Mouse (Mus musculus): ENCODE results near the gene Ttll5. TPM values are rescaled to one million over a fixed set of nuclear protein-coding genes. Genes with fewer than 3 reads are reported as not detected.

Gene Ttll5
- polyA plus RNA-seq, 1 experiment from 2014 or later, result 15.5 TPM

DNA sequence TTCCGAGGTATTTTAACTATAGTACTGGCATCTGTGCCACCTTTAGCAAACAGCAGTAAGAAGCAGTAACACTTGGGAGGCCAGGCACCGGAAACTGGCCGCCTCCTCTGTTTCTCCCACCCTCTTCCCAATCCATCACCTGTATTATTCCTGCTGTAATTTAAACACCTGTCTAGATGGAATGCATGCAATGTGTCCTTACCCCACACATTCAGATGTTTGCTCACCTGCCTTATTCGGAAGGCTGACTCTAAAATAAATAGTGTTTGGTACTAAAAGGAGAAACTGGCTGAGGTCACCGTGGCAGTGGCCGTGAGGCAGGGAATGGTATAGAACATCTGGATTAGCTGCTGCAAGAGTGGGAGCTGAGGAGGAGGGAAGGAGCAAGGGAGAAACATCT is 125.9 kb downstream of the Ttll5 start:
- Histone ChIP-seq H3K4me1 (ENCODE audit: control insufficient read depth, insufficient read depth, low read length) (peaks cover under 1% of the 10 kb centered on the region; the same call in 1 of the 2 replicates), H3K9me3 (replicated peaks; ENCODE audit: control insufficient read depth, low read length) (peaks cover 3% of the 10 kb centered on the region; the same call in 1 of the 2 replicates), H3K27me3 (ENCODE audit: control insufficient read depth, insufficient read depth, low read length) (no peaks in the 10 kb centered on the region), H3K4me2 (ENCODE audit: low read depth, low read length) (no peak overlapping the region), H3K27ac (ENCODE audit: low read length) (no peak overlapping the region), H3K36me3 (ENCODE audit: control insufficient read depth, insufficient read depth) (peaks cover 11% of the 10 kb centered on the region), H3K9ac (ENCODE audit: low read length) (no peak overlapping the region), H3K4me3 (ENCODE audit: low read length) (no peak overlapping the region)
- ATAC-seq (replicated peaks; ENCODE audit: extremely low read depth, insufficient read depth, low FRiP score), result no peak
- 81% methylated on average over 6 of the region's 6 CpGs for whole genome bisulfite sequencing

DNA sequence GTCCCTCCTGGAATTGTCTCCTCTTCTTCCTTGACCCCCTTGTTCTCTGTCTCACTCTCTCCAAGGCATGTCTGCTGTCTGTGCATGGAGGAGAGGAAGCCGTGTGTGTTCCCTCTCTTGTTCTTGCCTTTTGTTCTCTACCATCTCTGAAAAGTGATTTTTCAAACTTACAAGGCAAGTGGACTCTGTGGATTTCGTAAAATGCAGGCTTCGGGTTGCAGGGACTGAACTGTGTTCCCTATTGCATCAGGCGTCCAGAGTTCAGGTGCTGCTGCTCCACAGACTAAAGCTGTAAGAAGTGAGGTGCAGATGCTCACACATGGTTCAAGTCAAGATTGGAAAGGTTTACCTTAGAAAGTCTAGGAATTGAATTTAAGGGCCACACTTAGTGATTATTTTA is 126.6 kb downstream of the Ttll5 start:
- H3K9ac ChIP-seq (ENCODE audit: low read length), result no peak overlapping the region
- H3K4me1 ChIP-seq (ENCODE audit: control insufficient read depth, insufficient read depth, low read length), result no peaks in the 10 kb centered on the region
- no peak overlapping the region for H3K4me2 ChIP-seq (ENCODE audit: low read depth, low read length)
- no peak overlapping the region for H3K27ac ChIP-seq (ENCODE audit: low read length)
- no peaks in the 10 kb centered on the region for H3K27me3 ChIP-seq (ENCODE audit: control insufficient read depth, insufficient read depth, low read length)
- H3K4me3 ChIP-seq (ENCODE audit: low read length), result no peak overlapping the region
- no peak for ATAC-seq (replicated peaks; ENCODE audit: extremely low read depth, insufficient read depth, low FRiP score)
- H3K36me3 ChIP-seq (ENCODE audit: control insufficient read depth, insufficient read depth), result peaks cover 11% of the 10 kb centered on the region
- peaks cover 3% of the 10 kb centered on the region; the same call in 1 of the 2 replicates for H3K9me3 ChIP-seq (replicated peaks; ENCODE audit: control insufficient read depth, low read length)
- WGBS, result 88% methylated on average over 4 of the region's 4 CpGs

DNA sequence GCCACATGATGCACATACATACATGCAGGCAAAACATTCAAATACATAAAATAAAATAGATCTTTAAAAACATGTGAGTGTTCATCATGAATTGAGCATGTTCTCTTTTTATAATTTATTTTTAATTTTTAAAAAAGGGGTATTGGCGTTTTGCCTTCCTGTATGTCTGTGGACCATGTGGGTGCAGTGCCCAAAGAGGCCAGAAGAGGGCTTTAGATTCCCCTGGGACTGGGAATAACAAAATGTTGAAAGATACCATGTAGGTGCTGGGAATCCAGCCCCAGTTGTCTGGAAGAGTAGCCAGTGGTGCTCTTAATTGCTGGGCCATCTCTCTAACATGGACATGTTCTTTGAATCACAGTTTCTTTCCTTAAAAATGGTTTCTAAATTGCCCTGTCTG is 127.4 kb downstream of the Ttll5 start:
- 91% methylated on average over 1 of the region's 1 CpGs for WGBS
- Histone ChIP-seq H3K27ac (ENCODE audit: low read length) (no peak overlapping the region), H3K9ac (ENCODE audit: low read length) (no peak overlapping the region), H3K4me3 (ENCODE audit: low read length) (no peak overlapping the region), H3K36me3 (ENCODE audit: control insufficient read depth, insufficient read depth) (peaks cover 11% of the 10 kb centered on the region), H3K4me1 (ENCODE audit: control insufficient read depth, insufficient read depth, low read length) (no peaks in the 10 kb centered on the region), H3K4me2 (ENCODE audit: low read depth, low read length) (no peak overlapping the region), H3K9me3 (replicated peaks; ENCODE audit: control insufficient read depth, low read length) (peaks cover 3% of the 10 kb centered on the region; the same call in 1 of the 2 replicates), H3K27me3 (ENCODE audit: control insufficient read depth, insufficient read depth, low read length) (no peaks in the 10 kb centered on the region)
- ATAC-seq (replicated peaks; ENCODE audit: extremely low read depth, insufficient read depth, low FRiP score), result no peak

DNA sequence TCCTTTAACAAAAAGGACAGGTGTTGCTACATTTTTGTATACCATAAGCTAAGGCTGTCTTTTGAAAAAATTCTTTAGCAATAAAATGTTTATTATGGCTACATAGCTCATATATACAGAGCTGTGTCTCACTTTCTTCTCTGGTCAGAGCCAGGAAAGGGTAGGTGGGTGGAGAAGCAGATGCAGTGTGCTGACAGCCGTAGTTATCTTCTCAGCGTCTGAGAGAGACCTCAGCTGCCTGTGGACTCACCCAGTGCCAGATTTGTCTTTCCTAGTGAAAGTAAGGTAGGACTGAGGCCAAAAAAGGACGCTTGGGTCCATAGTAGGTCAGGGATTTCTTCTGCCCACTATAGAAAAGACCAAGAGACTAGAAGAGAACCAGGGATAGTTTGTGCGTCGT is 127.9 kb downstream of the Ttll5 start:
- Histone ChIP-seq H3K36me3 (ENCODE audit: control insufficient read depth, insufficient read depth) (peaks cover 11% of the 10 kb centered on the region), H3K9me3 (replicated peaks; ENCODE audit: control insufficient read depth, low read length) (peaks cover 3% of the 10 kb centered on the region; the same call in 1 of the 2 replicates), H3K9ac (ENCODE audit: low read length) (no peak overlapping the region), H3K4me1 (ENCODE audit: control insufficient read depth, insufficient read depth, low read length) (no peaks in the 10 kb centered on the region), H3K4me3 (ENCODE audit: low read length) (no peak overlapping the region), H3K27ac (ENCODE audit: low read length) (no peak overlapping the region), H3K4me2 (ENCODE audit: low read depth, low read length) (no peak overlapping the region), H3K27me3 (ENCODE audit: control insufficient read depth, insufficient read depth, low read length) (no peaks in the 10 kb centered on the region)
- ATAC-seq (replicated peaks; ENCODE audit: extremely low read depth, insufficient read depth, low FRiP score), result no peak
- 81% methylated on average over 5 of the region's 5 CpGs for WGBS

DNA sequence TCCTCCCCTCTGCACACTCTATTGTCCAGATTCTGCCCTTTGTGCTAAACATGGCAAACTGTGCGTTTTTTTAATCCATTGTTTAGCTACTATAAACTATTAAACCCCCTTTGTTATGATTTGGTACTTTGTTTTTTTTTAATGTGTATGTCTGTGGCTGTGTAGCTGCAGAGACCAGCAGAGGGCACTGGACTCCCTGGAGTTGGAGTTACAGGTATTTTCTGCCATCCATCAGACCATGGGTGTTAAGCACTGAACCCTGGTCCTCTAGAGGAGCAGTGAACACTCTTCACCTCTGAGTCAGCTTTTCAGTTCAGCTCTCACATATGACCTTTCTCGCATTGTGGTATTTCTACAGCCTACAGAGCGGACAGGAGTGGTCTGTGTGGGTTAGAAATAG is 129.7 kb downstream of the Ttll5 start:
- WGBS, result 79% methylated on average over 3 of the region's 3 CpGs
- Histone ChIP-seq H3K27me3 (ENCODE audit: control insufficient read depth, insufficient read depth, low read length) (no peaks in the 10 kb centered on the region), H3K4me1 (ENCODE audit: control insufficient read depth, insufficient read depth, low read length) (peaks cover 8% of the 10 kb centered on the region; the same call in 1 of the 2 replicates), H3K36me3 (ENCODE audit: control insufficient read depth, insufficient read depth) (peaks cover 11% of the 10 kb centered on the region), H3K27ac (ENCODE audit: low read length) (no peak overlapping the region), H3K9me3 (replicated peaks; ENCODE audit: control insufficient read depth, low read length) (peaks cover 3% of the 10 kb centered on the region; the same call in 1 of the 2 replicates), H3K4me2 (ENCODE audit: low read depth, low read length) (no peak overlapping the region), H3K4me3 (ENCODE audit: low read length) (no peak overlapping the region), H3K9ac (ENCODE audit: low read length) (no peak overlapping the region)
- ATAC-seq (replicated peaks; ENCODE audit: extremely low read depth, insufficient read depth, low FRiP score), result no peak

DNA sequence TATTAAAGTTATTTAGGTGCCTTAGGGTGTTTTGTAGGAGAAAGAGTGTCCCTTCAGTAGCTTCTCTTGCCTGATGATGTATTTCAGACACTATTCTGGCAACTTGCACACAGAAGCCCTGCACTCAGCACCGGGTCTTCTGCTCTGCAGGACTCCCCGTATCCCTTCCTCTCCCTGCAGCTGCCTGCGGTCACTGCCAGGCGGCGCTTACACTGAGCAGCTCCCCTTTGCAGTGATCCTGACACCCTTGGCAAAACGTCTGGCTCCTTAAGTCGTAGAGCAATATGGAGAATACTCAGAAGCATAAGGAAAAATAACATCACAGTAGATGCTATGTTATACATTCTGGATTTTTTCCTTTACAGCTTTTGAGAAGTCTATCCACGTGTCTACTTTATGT is 130.6 kb downstream of the Ttll5 start:
- no peak for ATAC-seq (replicated peaks; ENCODE audit: extremely low read depth, insufficient read depth, low FRiP score)

DNA sequence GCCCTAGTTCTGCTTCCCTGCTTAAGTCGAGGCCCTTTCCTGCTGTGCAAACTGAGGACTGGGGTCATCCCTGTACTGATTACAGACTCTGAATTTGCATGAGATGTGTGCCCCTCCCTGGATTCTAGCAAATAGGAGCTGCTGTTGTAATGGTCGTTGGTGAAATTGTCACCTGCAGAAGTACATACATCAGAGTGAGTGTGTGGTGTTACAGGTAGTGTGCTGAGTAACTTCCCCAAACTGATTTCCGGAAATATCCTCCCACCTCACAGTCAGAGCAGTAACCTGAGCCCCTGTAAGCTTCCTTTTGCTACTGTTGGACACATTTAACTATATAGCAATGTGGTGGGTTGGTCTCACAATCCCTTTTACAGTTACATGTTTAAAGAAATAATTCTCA is 131.2 kb downstream of the Ttll5 start:
- no peak overlapping the region for H3K4me3 ChIP-seq (ENCODE audit: low read length)
- peaks cover 14% of the 10 kb centered on the region; the same call in 1 of the 2 replicates for H3K4me1 ChIP-seq (ENCODE audit: control insufficient read depth, insufficient read depth, low read length)
- no peak overlapping the region for H3K9ac ChIP-seq (ENCODE audit: low read length)
- no peak for ATAC-seq (replicated peaks; ENCODE audit: extremely low read depth, insufficient read depth, low FRiP score)
- H3K4me2 ChIP-seq (ENCODE audit: low read depth, low read length), result no peak overlapping the region
- no peaks in the 10 kb centered on the region for H3K27me3 ChIP-seq (ENCODE audit: control insufficient read depth, insufficient read depth, low read length)
- H3K36me3 ChIP-seq (ENCODE audit: control insufficient read depth, insufficient read depth), result peaks cover 11% of the 10 kb centered on the region
- H3K9me3 ChIP-seq (replicated peaks; ENCODE audit: control insufficient read depth, low read length), result peaks cover 3% of the 10 kb centered on the region; the same call in 1 of the 2 replicates
- WGBS, result 65% methylated on average over 3 of the region's 3 CpGs
- H3K27ac ChIP-seq (ENCODE audit: low read length), result no peak overlapping the region

More for the DNA sequence above, 130.6 kb downstream of the Ttll5 start:
- Histone ChIP-seq H3K27me3 (ENCODE audit: control insufficient read depth, insufficient read depth, low read length) (no peaks in the 10 kb centered on the region), H3K4me2 (ENCODE audit: low read depth, low read length) (no peak overlapping the region), H3K27ac (ENCODE audit: low read length) (no peak overlapping the region), H3K9me3 (replicated peaks; ENCODE audit: control insufficient read depth, low read length) (peaks cover 3% of the 10 kb centered on the region; the same call in 1 of the 2 replicates), H3K9ac (ENCODE audit: low read length) (no peak overlapping the region), H3K4me1 (ENCODE audit: control insufficient read depth, insufficient read depth, low read length) (peaks cover 11% of the 10 kb centered on the region; the same call in 1 of the 2 replicates), H3K36me3 (ENCODE audit: control insufficient read depth, insufficient read depth) (peaks cover 11% of the 10 kb centered on the region), H3K4me3 (ENCODE audit: low read length) (no peak overlapping the region)
- 69% methylated on average over 8 of the region's 8 CpGs for WGBS

DNA sequence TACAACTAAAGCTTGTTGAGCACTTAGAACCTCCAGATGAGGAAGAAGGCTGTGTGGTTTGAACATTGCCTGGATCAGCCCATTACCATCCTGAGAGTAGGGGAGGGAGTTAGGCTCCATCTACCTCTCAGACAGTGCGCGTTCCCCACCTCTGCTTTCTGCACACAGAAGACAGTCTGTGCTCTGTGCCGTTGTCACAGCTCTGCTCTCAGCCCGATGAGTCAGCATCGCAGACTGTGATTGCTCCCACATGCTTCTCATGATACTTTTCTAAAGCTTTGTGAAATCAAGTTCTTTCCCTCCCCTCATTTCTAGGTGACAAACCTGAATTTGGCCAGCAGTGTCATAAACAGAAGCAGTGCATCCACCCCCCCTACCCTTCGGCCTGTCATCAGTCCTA is 131.8 kb downstream of the Ttll5 start:
- H3K4me2 ChIP-seq (ENCODE audit: low read depth, low read length), result no peak overlapping the region
- peaks cover 11% of the 10 kb centered on the region for H3K36me3 ChIP-seq (ENCODE audit: control insufficient read depth, insufficient read depth)
- H3K27me3 ChIP-seq (ENCODE audit: control insufficient read depth, insufficient read depth, low read length), result no peaks in the 10 kb centered on the region
- H3K27ac ChIP-seq (ENCODE audit: low read length), result no peak overlapping the region
- peaks cover 14% of the 10 kb centered on the region; the same call in 1 of the 2 replicates for H3K4me1 ChIP-seq (ENCODE audit: control insufficient read depth, insufficient read depth, low read length)
- WGBS, result 75% methylated on average over 6 of the region's 6 CpGs
- no peak overlapping the region for H3K9ac ChIP-seq (ENCODE audit: low read length)
- H3K9me3 ChIP-seq (replicated peaks; ENCODE audit: control insufficient read depth, low read length), result peaks cover 3% of the 10 kb centered on the region; the same call in 1 of the 2 replicates
- no peak for ATAC-seq (replicated peaks; ENCODE audit: extremely low read depth, insufficient read depth, low FRiP score)
- H3K4me3 ChIP-seq (ENCODE audit: low read length), result no peak overlapping the region

DNA sequence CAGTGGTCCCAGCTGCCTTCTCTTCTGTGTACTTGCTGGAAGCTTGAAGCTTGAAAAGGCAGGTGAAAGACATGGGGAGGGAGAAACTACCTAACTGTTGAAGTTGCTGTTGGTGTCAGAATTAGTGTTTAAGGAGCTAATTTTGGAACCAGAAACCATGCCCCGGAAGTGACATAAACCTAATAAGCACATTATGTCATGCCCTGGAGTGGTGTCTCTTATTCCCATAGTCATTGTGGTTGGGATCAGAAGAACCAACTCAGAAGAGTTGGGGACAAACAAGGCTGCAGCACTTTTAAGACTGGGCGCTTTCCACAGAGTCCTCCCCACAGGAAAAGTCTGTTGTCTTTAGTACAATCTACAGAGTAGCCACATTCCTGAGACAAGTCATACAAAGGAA is 134.0 kb downstream of the Ttll5 start:
- Histone ChIP-seq H3K27ac (ENCODE audit: low read length) (no peak overlapping the region), H3K4me3 (ENCODE audit: low read length) (no peak overlapping the region), H3K9ac (ENCODE audit: low read length) (no peak overlapping the region), H3K4me2 (ENCODE audit: low read depth, low read length) (no peak overlapping the region), H3K4me1 (ENCODE audit: control insufficient read depth, insufficient read depth, low read length) (peaks cover 20% of the 10 kb centered on the region), H3K36me3 (ENCODE audit: control insufficient read depth, insufficient read depth) (peaks cover 6% of the 10 kb centered on the region), H3K9me3 (replicated peaks; ENCODE audit: control insufficient read depth, low read length) (no peaks in the 10 kb centered on the region), H3K27me3 (ENCODE audit: control insufficient read depth, insufficient read depth, low read length) (no peaks in the 10 kb centered on the region)
- WGBS, result 66% methylated on average over 2 of the region's 2 CpGs
- no peak for ATAC-seq (replicated peaks; ENCODE audit: extremely low read depth, insufficient read depth, low FRiP score)

All from heart, embryonic 16.5 days (tissue).